Mouse (Mus musculus) T-helper 2 cell (primary cell): Measurements from ENCODE around the gene Htra2.

Experiments
- in situ Hi-C: fragments of 300-600 bp; cut with MboI, MseI; formaldehyde crosslinking; loops from one replicate; pipeline ENCODE4 v1.15.1; 2025; ENCODE audit warnings: high pct_unique_total_duplicates

Htra2 gene

DNA sequence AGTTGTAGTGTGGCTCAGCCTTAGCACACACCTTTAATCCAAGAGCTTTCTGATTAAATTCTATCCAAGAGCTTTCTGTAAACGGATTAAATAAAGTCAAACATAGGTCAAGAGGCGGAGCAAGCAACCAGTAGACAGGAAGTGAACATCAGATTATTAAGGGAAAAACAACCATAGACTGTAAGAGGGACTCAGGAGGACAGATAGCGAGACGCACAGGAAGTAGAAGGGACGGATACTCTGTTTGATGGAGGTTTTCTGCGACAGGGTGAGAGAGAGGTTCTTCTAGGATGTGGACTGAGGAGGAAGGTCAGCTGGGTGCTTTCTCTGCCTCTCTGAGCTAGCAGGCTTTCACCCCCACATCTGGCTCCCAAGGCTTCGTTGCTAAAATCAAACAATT is 45.1 kb downstream of the Htra2 start:
- in situ Hi-C loops = loop anchor here (25.0 kb wide), 1 partner anchor 977 kb away; no protein-coding TSS in a partner anchor

GRCm38 (mm10) chr6:83008659-83009058 is 46.4 kb downstream of the Htra2 start:
- in situ Hi-C loops = loop anchor here (5.0 to 25.0 kb wide), 2 partner anchors 39 to 979 kb away; no protein-coding TSS in a partner anchor

DNA sequence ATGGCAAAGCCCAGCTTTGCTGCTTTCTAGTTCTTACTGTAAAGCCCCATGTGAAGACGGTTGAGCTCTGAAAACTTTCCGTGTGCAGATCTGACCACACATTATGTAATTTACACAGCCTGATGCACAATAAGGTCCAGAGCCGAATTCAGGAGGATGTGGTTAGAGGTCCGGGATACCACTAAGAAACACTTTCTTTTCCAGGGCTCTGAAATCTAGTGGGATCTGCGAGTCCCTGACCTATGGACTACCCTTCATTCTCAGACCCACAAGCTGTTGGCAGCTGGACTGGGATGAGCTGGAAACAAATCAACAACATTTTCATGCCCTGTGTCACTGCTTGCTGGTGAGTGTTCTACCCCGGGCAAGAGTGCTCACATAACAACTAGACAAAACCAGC is 49.0 kb downstream of the Htra2 start:
- in situ Hi-C loops = loop anchor here (5.0 to 25.0 kb wide), 2 partner anchors 41 to 981 kb away; no protein-coding TSS in a partner anchor

DNA sequence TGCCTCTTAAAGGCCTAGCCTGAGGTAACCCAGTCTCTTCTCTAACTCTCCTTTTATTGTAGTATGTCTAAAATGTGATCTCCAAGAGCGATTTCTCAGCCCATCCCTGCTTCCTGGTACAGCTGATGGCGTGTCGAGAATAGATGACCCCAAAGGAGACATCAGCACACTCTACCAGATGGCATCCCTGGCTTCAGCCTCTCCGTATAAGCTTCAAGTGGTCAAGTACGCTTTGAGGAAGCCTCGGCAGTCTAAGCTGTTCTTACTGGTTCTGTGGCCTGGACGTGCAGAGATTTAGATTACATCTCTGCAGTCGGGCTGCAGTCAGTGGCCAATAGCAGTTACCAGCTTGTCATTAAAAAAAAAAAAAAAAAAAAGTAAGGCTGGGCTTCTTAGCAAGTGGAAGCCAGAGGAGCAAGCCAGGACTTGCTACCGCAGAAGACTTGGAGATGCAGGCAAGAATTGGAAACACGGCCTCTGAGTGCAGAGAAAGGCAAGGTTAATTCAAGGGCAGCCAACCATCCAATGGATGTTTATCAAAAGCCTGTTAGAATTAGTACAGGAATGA is 49.5 kb downstream of the Htra2 start:
- in situ Hi-C loops = loop anchor here (5.0 to 25.0 kb wide), 2 partner anchors 42 to 982 kb away; no protein-coding TSS in a partner anchor

DNA sequence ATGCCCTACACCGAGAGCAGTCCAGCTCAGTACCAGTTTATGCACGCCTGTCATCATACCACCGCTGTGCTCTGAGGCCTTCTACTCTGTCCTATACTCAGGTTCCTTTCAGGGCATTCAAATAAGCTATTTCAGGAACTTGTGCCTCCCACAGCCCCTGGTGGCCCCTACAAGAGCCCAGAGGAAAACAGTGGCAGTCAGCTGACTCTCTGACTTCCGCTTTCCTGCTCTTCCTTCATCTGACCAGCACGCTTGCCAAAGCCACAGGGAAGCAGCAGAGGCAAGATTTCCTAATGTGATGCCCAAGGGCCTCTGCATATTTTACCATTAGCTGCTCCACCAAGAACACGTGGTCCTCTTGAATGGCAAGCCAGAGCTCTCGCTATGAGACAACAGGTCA is 50.2 kb downstream of the Htra2 start:
- in situ Hi-C loops = loop anchor here (5.0 to 25.0 kb wide), 2 partner anchors 42 to 982 kb away; no protein-coding TSS in a partner anchor

DNA sequence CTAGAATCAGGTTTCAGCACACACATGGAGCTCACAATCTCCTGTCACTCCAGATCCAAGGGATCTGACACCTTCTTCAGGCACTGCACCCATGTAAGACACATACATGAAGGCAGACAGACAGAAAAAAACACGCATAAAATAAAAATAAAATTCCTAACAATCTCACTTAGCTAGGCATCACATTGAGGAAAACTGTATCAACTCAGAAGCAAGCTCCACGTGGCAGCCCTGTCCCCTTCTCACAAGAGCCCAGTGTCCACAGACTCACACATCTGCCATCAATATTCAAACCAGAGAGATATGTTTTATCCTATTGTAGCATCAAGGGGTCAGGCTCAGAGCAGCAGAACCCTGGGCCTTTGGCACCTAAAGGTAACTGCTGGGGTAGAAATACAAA is 50.8 kb downstream of the Htra2 start:
- in situ Hi-C loops = loop anchor here (25.0 kb wide), 1 partner anchor 983 kb away; no protein-coding TSS in a partner anchor

DNA sequence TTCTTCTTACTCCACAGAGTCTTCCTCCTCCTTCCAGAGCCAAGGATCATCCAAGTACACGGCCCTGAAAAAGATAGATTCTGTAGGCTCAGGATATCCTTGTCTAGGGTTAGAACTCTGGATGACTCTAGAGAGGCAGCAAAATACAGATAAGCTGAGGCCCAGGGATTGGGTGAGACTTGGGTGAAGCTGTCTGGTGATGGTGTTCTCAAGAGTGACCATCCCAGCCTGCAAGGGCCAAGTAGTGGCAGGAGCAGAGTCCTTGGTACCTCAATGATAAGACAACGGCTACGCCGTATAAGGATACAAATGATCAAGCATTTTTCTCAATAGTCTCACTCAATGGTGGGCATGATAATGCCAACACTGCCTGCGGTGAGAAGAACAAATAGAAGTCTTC is 51.2 kb downstream of the Htra2 start:
- in situ Hi-C loops = loop anchor here (25.0 kb wide), 1 partner anchor 983 kb away; no protein-coding TSS in a partner anchor

DNA sequence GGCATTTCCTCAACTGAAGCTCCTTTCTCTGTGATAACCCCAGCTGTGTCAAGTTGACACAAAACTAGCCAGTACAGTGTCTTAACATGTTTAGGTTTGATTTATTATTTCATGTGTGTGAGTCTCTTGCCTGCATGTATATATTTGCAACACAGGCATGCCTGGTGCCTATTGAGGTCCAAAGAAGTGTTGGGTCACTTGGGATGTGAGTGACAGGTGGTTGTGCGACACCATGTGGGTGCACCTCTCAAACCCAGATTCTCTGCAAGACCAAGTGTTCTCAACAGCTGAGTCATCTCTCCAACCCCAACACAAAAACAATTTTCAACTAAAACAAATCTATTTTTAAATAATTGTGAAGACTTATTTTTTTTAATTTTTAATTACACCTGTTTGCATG is 52.0 kb downstream of the Htra2 start:
- in situ Hi-C loops = loop anchor here (25.0 kb wide), 1 partner anchor 984 kb away; no protein-coding TSS in a partner anchor
